Mouse (Mus musculus) MEL (cell line): Measurements from ENCODE around the gene Aifm3.

Source experiments
- CTCF ChIP-seq, 3 experiments: IDR thresholded peaks in 2 of 3; conservative IDR thresholded peaks in 1 of 3; 2 replicates each; pipeline ENCODE4 v1.5.1; 2011 to 2012; ENCODE audit warnings: low read length in 3 of 3, low read depth in 2 of 3, mild to moderate bottlenecking in 2 of 3, improper control_type of control experiment in 1 of 3, inconsistent platforms in 1 of 3, mixed read lengths in 1 of 3, moderate library complexity in 1 of 3; ENCODE audit not compliant: control insufficient read depth in 1 of 3, insufficient read depth in 1 of 3, poor library complexity in 1 of 3, severe bottlenecking in 1 of 3
- EP300 ChIP-seq, 2 experiments: IDR thresholded peaks; 2 replicates each; pipeline ENCODE4 v1.6.1; 2011; ENCODE audit warnings: improper control_type of control experiment in 2 of 2, low read length in 2 of 2, low read depth in 1 of 2, mild to moderate bottlenecking in 1 of 2
- HCFC1 ChIP-seq: IDR thresholded peaks from 2 replicates; pipeline ENCODE4 v1.6.1; 2012; ENCODE audit warnings: low read depth, mild to moderate bottlenecking, inconsistent platforms, low read length, improper control_type of control experiment, moderate library complexity
- MAX ChIP-seq: IDR thresholded peaks from 2 replicates; pipeline ENCODE4 v1.6.1; 2011; ENCODE audit warnings: low read length, improper control_type of control experiment
- POLR2A ChIP-seq, 2 experiments: IDR thresholded peaks; 2 replicates each; pipeline ENCODE4 v1.6.1; 2011 to 2012; ENCODE audit warnings: low read length in 2 of 2, mild to moderate bottlenecking in 2 of 2, control low read depth in 1 of 2, improper control_type of control experiment in 1 of 2, low read depth in 1 of 2, moderate library complexity in 1 of 2; ENCODE audit not compliant: control insufficient read depth in 1 of 2, insufficient read depth in 1 of 2, poor library complexity in 1 of 2
- TAL1 ChIP-seq: IDR thresholded peaks from 2 replicates; pipeline ENCODE4 v1.6.1; 2012; ENCODE audit warnings: mild to moderate bottlenecking, inconsistent platforms, low read length, moderate library complexity, mixed read lengths
- UBTF ChIP-seq: IDR thresholded peaks from 2 replicates; pipeline ENCODE4 v1.6.1; 2012; ENCODE audit warnings: low read depth, mild to moderate bottlenecking, inconsistent platforms, low read length, improper control_type of control experiment, moderate library complexity, borderline replicate concordance; ENCODE audit not compliant: insufficient read depth

- TF ChIP-seq TAL1 (no peak), POLR2A (IDR thresholded peaks at IDR 0.05; ENCODE audit: control insufficient read depth in 1 of 2, insufficient read depth in 1 of 2, low read depth in 1 of 2, low read length in 2 of 2, poor library complexity in 1 of 2) (no peak), HCFC1 (no peak), EP300 (IDR thresholded peaks at IDR 0.05; ENCODE audit: low read depth in 1 of 2, low read length in 2 of 2) (no peak), MAX (no peak), UBTF (no peak), CTCF (IDR thresholded peaks at IDR 0.05 in 2 of 3, conservative IDR thresholded peaks at IDR 0.05 in 1 of 3; ENCODE audit: control insufficient read depth in 1 of 3, insufficient read depth in 1 of 3, low read depth in 2 of 3, low read length in 3 of 3, poor library complexity in 1 of 3, severe bottlenecking in 1 of 3) (no peak)
These were observed 7.3 kb downstream of the Aifm3 start for GRCm38 (mm10) chr16:17496499-17497305.
